Mouse (Mus musculus) CD8-positive naive resting alpha-beta T cell, adult 2 months (primary cell): ENCODE measurements around the gene 4932438H23Rik.
A peak's percentile ranks its signal among the peaks of the same experiment; 100 is the strongest.

ENCODE experiments used
- DNase-seq, 2 experiments: peaks; one replicate each; pipeline ENCODE4 v3.0.0; 2022; ENCODE audit warnings: low read depth in 2 of 2, low spot score in 2 of 2

Gene 4932438H23Rik

DNA sequence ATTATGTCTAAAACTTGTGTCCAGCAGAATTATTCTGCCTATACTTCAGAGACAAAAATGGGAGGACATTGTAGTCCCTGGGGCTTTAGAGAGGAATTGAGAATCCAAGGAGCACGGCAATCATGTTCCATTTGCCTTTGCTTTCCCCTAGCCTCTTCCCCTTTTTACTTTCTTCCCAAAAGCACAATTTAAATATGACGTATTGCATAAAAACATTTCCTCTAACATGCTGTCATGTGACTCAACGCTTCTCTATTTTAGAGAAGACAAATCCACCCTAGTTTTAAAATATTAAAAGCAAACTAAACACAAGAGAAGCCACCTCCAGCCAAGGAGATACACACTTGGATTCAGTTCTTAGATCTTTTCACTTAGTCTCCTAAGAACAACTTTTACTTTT lies 83.1 kb downstream of the 4932438H23Rik start:
- DNase-seq, result no peak

DNA sequence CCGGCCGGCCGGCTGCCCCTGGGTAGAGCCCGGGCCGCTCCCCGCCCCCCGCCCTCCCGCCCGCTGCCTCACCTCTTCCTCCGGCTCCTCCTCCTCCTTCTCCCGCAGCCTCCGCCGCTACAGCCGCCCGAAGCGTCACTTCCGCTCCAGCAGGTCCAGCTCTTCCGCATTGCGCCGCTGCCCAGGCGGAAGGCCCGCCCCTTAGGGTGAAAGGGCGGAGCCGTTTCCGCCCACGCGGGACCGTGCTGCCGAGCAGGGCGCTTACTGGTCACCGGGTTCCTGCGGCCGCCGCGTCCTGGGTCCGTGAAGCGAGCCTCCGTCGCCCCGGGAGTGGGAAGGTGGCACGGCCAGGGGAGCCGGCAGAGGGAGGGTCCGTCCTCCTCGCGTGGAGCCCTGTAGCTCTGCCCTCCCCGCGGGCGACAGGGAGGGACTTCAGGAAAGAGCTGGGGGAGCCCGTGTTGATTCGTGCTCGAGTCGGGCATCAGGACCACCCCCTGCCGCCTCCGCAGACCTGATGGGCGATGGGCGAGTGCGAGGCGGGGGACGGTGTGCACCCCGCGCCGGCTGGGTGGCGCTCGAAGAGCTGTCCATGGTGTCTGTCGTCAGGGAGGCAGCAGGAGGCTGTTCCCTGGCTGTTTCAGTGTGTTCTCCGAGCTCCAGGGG lies 83.8 kb downstream of the 4932438H23Rik start, which contains the start of gene Synj1:
Synj1 (minus strand) TSS at position 288 of the 663 bp plus-strand sequence.
- peak; percentile 79 for DNase-seq

- no peak for DNase-seq
Measured at GRCm38 (mm10) chr16:91010581-91011020, 84.3 kb downstream of the 4932438H23Rik start.

GRCm38 (mm10) chr16:91009942-91010529 lies 84.9 kb downstream of the 4932438H23Rik start:
- peak in 1 of 2 experiments; percentile 18 for DNase-seq

- DNase-seq, result no peak
Measured at GRCm38 (mm10) chr16:91004915-91005538, 89.9 kb downstream of the 4932438H23Rik start.
